Comparison of ENCODE assay signal across 8 mouse cellular contexts in genomic region chrX:48054186-48055015, GRCm38 (mm10). TPM values are rescaled to one million over a fixed set of nuclear protein-coding genes. Genes with fewer than 3 reads are reported as not detected.
DNase-seq lines count a peak whose midpoint lies in the region; ATAC-seq and TF ChIP-seq lines count a peak whose summit lies in the region.

No protein-coding gene starts in this region.

- H3K4me3 ChIP-seq in hindbrain, embryonic 13.5 days: peak overlapping the region; percentile 26
- H3K4me3 ChIP-seq in spleen, adult 2 months (ENCODE audit: extremely low read depth, insufficient read depth, insufficient read length): peak overlapping the region; percentile 67

- no peak for TF ChIP-seq CTCF in spleen, adult 2 months (IDR thresholded peaks at IDR 0.05; ENCODE audit: extremely low read depth, insufficient read depth, insufficient read length, insufficient replicate concordance)

- 0 out of 2 replicates have a peak overlapping the region, but pooled peaks have one; percentile 60 for H3K27ac ChIP-seq in hindbrain, embryonic 13.5 days
- H3K27ac ChIP-seq in spleen, adult 2 months (ENCODE audit: insufficient read depth, low read length): peak overlapping the region; percentile 28; the same call in 1 of the 2 replicates

- H3K9ac ChIP-seq in hindbrain, embryonic 13.5 days: peak overlapping the region; percentile 24; the same call in 1 of the 2 replicates

- peak; percentile 60 to 81 for DNase-seq in adrenal gland, adult (ENCODE audit: inconsistent age in 2 of 2, low spot score in 1 of 2)
- DNase-seq in adrenal gland, adult 8-10 months: no peak
- peak; percentile 69 to 75 for DNase-seq in cerebellum, postnatal 10 days
- DNase-seq in gastrocnemius, adult 18-20 months (ENCODE audit: low spot score): peak; percentile 16
- peak; percentile 48 for DNase-seq in left cerebral cortex, postnatal 4 days
- DNase-seq in spleen, adult 2 months (ENCODE audit: low read depth in 1 of 2, low spot score in 2 of 2): peak in 1 of 2 experiments; percentile 5

- ATAC-seq in hindbrain, embryonic 13.5 days (ENCODE audit: low FRiP score): peak; percentile 90
- ATAC-seq in megakaryocyte progenitor cell, adult 5-6 weeks (replicated peaks; ENCODE audit: poor library complexity): peak; percentile 94

- no peaks in the 10 kb centered on the region for H3K36me3 ChIP-seq in hindbrain, embryonic 13.5 days
- no peaks in the 10 kb centered on the region for H3K36me3 ChIP-seq in spleen, adult 2 months (ENCODE audit: control insufficient read depth, insufficient read depth, low read length)

- intact Hi-C loops in left cerebral cortex, postnatal 4 days (cut with DNase I): no loop called here

- TF ChIP-seq POLR2A in spleen, adult 2 months (IDR thresholded peaks at IDR 0.05; ENCODE audit: low read depth, low read length): no peak

- H3K4me2 ChIP-seq in hindbrain, embryonic 13.5 days: peak overlapping the region; percentile 50

- no peaks in the 10 kb centered on the region for H3K27me3 ChIP-seq in hindbrain, embryonic 13.5 days
- H3K27me3 ChIP-seq in spleen, adult 2 months (ENCODE audit: control insufficient read depth, insufficient read depth, low read length): no peaks in the 10 kb centered on the region

- H3K4me1 ChIP-seq in hindbrain, embryonic 13.5 days (replicated peaks): 0 out of 2 replicates have a peak, but pooled peaks cover 2% of the 10 kb centered on the region
- H3K4me1 ChIP-seq in spleen, adult 2 months (ENCODE audit: control insufficient read depth, insufficient read depth, insufficient read length): no peaks in the 10 kb centered on the region

- no peaks in the 10 kb centered on the region for H3K9me3 ChIP-seq in hindbrain, embryonic 13.5 days

- WGBS in hindbrain, embryonic 13.5 days: 27% methylated on average over 31 of the region's 31 CpGs
- 40% methylated on average over 31 of the region's 31 CpGs for WGBS in spleen, adult 2 months

RNA-seq across cellular contexts. Expression of gene Apln, which starts 19.7 kb away (rescaled TPM):
- total RNA-seq in adrenal gland, adult 8-10 months (2022): 10 to 100 TPM in 2 of 4 experiments, 1 to 10 TPM in 2; 1.9 to 40.1 (median 11.4) TPM
- total RNA-seq in gastrocnemius, adult 18-20 months (2021): under 1 TPM; 0.59 to 0.85 TPM
- 2.9 and 3.1 TPM in 2 replicates for polyA plus RNA-seq in hindbrain, embryonic 13.5 days (2015; fragmentation: Nextera tagmentation; extraction: Ambion mirVana)
- total RNA-seq in left cerebral cortex, postnatal 4 days (2021): 10 to 100 TPM in 1 of 2 experiments, 1 to 10 TPM in 1; 9.2 to 11.1 TPM
- 0.76 and 0.99 TPM in 2 replicates for total RNA-seq in megakaryocyte progenitor cell, adult 5-6 weeks (2015)
- total RNA-seq in megakaryocyte progenitor cell, adult 5-6 weeks (2017): 0.75 and 1.7 TPM in 2 replicates
- polyA plus RNA-seq in spleen, adult 2 months (2012; rRNA removed): 0.33 and 0.34 TPM in 2 replicates

RNA-seq across cellular contexts. Expression of gene Xpnpep2, which starts 54.1 kb away (rescaled TPM):
- total RNA-seq in adrenal gland, adult 8-10 months (2022): 1 to 10 TPM; 1.1 to 2.6 (median 1.5) TPM
- under 1 TPM; 0.31 to 0.82 TPM for total RNA-seq in gastrocnemius, adult 18-20 months (2021)
- polyA plus RNA-seq in hindbrain, embryonic 13.5 days (2015; fragmentation: Nextera tagmentation; extraction: Ambion mirVana): 0.69 and 0.78 TPM in 2 replicates
- under 1 TPM; 0.40 to 0.60 TPM for total RNA-seq in left cerebral cortex, postnatal 4 days (2021)
- not detected in 2 replicates for total RNA-seq in megakaryocyte progenitor cell, adult 5-6 weeks (2015)
- not detected in 2 replicates for total RNA-seq in megakaryocyte progenitor cell, adult 5-6 weeks (2017)
- 0.05 and 0.08 TPM in 2 replicates for polyA plus RNA-seq in spleen, adult 2 months (2012; rRNA removed)
